Mouse (Mus musculus) heart, embryonic 15.5 days (tissue): ENCODE measurements at regions not wholly inside any gene's neighbourhood (a gene's known extent, or its start where the extent isn't known, plus 50 kb on each side); places are given as distances from the start of the nearest gene placed in this dataset.

Experiments used
- ATAC-seq: fragments of 200-750 bp; cut with Nextera tagmentation; replicated peaks from 2 replicates; pipeline ENCODE4 v1.8.0; 2017; ENCODE audit warnings: low read depth, moderate TSS enrichment; ENCODE audit not compliant: insufficient number of reproducible peaks, insufficient read depth, low FRiP score
- H3K27ac ChIP-seq: fragments of 300-500 bp; sonication (generic); 2 replicates; pipeline ENCODE4 v1.5.1; 2015; ENCODE audit warnings: mild to moderate bottlenecking, inconsistent platforms
- H3K27me3 ChIP-seq: fragments of 300-500 bp; sonication (generic); 2 replicates; pipeline ENCODE4 v1.6.1; 2015; ENCODE audit warnings: inconsistent platforms
- H3K36me3 ChIP-seq: fragments of 300-500 bp; sonication (generic); 2 replicates; pipeline ENCODE4 v1.6.1; 2015; ENCODE audit warnings: mild to moderate bottlenecking, inconsistent platforms
- H3K4me1 ChIP-seq: fragments of 300-500 bp; sonication (generic); replicated peaks from 2 replicates; pipeline ENCODE4 v1.6.1; 2015; ENCODE audit warnings: inconsistent platforms
- H3K4me2 ChIP-seq: fragments of 300-500 bp; sonication (generic); 2 replicates; pipeline ENCODE4 v1.6.1; 2015; ENCODE audit warnings: inconsistent platforms, mild to moderate bottlenecking, moderate library complexity
- H3K4me3 ChIP-seq: fragments of 300-500 bp; sonication (generic); 2 replicates; pipeline ENCODE4 v1.5.1; 2015; ENCODE audit warnings: mild to moderate bottlenecking, inconsistent platforms
- H3K9ac ChIP-seq: fragments of 300-500 bp; sonication (generic); 2 replicates; pipeline ENCODE4 v1.6.1; 2015; ENCODE audit warnings: mild to moderate bottlenecking, inconsistent platforms
- H3K9me3 ChIP-seq: fragments of 300-500 bp; sonication (generic); replicated peaks from 2 replicates; pipeline ENCODE4 v1.6.1; 2016; ENCODE audit warnings: inconsistent platforms
- WGBS: fragments of 180-500 bp; shearing (Covaris S2); methylation state at CpG from one replicate; pipeline ENCODE4 v1.1.7; 2015; ENCODE audit warnings: mixed read lengths; 5-methylcytosine and 5-hydroxymethylcytosine counted together

DNA sequence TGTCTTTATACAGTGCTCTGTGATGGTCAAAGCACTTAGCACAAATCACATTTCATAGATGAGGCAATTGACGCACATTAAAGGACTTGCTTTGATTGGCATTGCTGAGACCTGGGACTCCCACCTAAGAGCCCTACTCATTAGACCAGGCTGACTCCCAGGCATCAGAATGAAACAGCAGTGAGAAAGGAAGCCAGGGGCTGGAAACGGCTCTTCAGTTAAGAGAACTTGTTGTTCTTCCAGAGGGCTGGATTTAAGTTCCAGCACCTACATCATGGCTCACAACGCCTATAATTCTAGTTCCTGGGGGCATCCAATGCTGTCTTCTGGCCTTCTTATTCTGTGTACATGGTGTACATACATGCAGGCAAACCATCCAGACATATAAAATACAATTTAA lies 226.3 kb downstream of the Zfp36l1 start:
- Histone ChIP-seq H3K9ac (no peak overlapping the region), H3K4me2 (no peak overlapping the region), H3K9me3 (no peaks in the 10 kb centered on the region), H3K36me3 (no peaks in the 10 kb centered on the region), H3K27ac (peak overlapping the region; percentile 66), H3K4me1 (peaks cover 24% of the 10 kb centered on the region), H3K4me3 (no peak overlapping the region), H3K27me3 (no peaks in the 10 kb centered on the region)
- 78% methylated on average over 3 of the region's 3 CpGs for WGBS
- ATAC-seq, result no peak

DNA sequence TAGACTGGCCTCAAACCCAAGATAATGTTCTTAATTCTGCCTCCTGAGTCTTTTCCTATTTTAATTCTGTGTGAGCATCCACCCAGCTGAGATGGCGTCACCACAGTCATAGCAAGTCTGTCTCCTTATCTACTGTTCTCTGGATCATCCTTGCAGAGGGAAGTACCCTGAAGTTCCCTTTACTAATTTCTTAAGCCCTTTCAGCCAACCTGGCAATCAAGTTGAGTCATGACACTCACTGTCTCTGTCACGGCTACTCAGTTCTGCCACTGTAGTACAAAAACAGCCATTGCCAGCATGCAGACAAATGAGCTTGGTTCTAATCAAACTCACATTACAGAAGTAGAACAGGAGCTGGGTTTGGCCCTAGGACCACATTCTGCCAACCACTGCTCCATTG lies 227.5 kb downstream of the Zfp36l1 start:
- no peak overlapping the region for H3K4me3 ChIP-seq
- H3K27me3 ChIP-seq, result no peaks in the 10 kb centered on the region
- no peak overlapping the region for H3K4me2 ChIP-seq
- H3K27ac ChIP-seq, result no peak overlapping the region
- WGBS, result 87% methylated on average over 2 of the region's 2 CpGs
- no peaks in the 10 kb centered on the region for H3K9me3 ChIP-seq
- ATAC-seq, result no peak
- H3K36me3 ChIP-seq, result no peaks in the 10 kb centered on the region
- H3K4me1 ChIP-seq, result peaks cover 29% of the 10 kb centered on the region
- no peak overlapping the region for H3K9ac ChIP-seq

DNA sequence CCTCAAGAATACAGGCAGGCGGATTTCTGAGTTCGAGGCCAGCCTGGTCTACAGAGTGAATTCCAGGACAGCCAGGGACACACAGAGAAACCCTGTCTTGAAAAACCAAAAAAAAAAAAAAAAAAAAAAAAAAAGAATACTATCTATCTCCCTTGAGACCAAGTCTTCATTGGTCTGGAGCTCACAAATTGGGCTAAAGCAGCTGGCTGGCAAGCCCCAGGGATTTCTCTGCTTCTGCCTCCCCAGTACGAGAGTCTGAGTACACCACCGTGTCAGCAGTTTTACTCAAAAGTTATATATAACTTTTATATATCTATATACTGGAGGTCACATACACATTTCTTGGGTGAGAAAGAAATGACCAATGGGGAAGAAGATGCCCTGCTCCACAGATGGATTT lies 229.2 kb downstream of the Zfp36l1 start:
- 90% methylated on average over 4 of the region's 4 CpGs for WGBS
- Histone ChIP-seq H3K4me1 (peaks cover 45% of the 10 kb centered on the region), H3K4me2 (no peak overlapping the region), H3K4me3 (no peak overlapping the region), H3K9me3 (no peaks in the 10 kb centered on the region), H3K36me3 (no peaks in the 10 kb centered on the region), H3K27me3 (no peaks in the 10 kb centered on the region), H3K27ac (no peak overlapping the region), H3K9ac (no peak overlapping the region)
- no peak for ATAC-seq

DNA sequence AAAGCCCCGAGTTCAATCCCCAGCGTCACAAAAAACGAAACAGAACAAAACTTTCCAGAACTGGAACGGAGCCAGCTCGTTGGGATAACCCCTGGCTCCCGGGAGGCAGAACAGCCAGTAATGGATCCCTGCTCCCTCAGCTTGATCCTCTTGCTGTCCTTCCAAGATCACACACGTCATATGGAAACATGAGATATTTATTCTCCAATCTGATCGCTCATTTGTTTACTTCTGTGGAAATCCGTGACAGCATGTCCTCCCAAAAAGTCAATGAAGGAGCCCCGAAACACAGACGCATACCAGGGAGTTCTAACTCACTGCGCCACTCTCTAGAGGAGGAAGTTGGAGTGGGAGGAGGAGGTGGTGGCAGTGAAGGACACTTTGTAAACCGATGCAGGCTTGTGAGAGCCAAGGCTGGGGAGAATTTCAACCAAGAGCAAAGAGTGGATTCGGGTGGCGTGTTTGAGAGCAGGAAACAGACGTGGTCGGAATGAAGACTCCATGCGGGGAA lies 232.0 kb downstream of the Zfp36l1 start:
- peaks cover 34% of the 10 kb centered on the region for H3K4me1 ChIP-seq
- H3K4me2 ChIP-seq, result no peak overlapping the region
- ATAC-seq, result no peak
- H3K4me3 ChIP-seq, result no peak overlapping the region
- H3K36me3 ChIP-seq, result no peaks in the 10 kb centered on the region
- H3K9me3 ChIP-seq, result no peaks in the 10 kb centered on the region
- no peak overlapping the region for H3K9ac ChIP-seq
- WGBS, result 44% methylated on average over 18 of the region's 18 CpGs
- no peaks in the 10 kb centered on the region for H3K27me3 ChIP-seq
- H3K27ac ChIP-seq, result peak overlapping the region; percentile 22

DNA sequence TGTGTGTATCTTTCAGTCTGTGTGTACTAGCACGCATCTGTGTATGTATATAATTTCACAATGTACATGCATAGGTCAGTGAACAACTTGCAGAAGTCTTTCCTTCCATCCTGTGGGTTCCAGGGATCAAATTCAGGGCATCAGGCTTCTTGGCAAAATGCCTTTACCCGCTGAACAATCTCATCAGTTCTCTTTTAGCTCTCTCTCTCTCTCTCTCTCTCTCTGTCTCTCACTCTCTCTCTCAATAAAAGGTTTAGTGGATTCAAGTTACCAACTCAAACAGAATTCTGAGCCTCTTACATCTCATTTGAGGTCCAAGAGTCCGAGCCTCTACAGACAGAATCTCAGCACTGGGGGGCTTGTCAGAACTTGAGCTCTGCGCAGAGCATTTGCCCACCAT lies 232.5 kb downstream of the Zfp36l1 start:
- Histone ChIP-seq H3K36me3 (no peaks in the 10 kb centered on the region), H3K4me1 (peaks cover 31% of the 10 kb centered on the region), H3K4me3 (no peak overlapping the region), H3K9me3 (no peaks in the 10 kb centered on the region), H3K27me3 (no peaks in the 10 kb centered on the region), H3K4me2 (no peak overlapping the region), H3K9ac (no peak overlapping the region), H3K27ac (peak overlapping the region; percentile 22)
- WGBS, result 68% methylated on average over 4 of the region's 4 CpGs
- no peak for ATAC-seq

DNA sequence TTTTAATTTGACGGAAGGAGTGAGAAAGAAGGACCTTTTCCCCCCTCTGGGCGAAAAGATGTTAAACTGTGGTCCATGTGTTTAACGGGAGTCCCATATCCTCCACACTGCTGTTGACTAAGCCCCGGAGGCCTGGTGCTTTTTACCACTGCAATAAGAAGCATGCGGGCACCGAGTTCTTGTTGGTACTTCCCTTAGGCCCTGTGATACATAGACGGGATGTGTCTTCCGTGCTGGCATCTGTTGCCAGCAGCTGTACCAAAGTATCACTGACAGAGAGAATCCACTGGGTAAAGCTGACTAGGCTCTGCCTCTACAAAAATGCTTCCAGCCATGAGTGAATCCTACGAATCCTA lies 232.9 kb downstream of the Zfp36l1 start:
- Histone ChIP-seq H3K4me3 (no peak overlapping the region), H3K36me3 (no peaks in the 10 kb centered on the region), H3K4me2 (no peak overlapping the region), H3K27ac (peak overlapping the region; percentile 22), H3K9ac (no peak overlapping the region), H3K9me3 (no peaks in the 10 kb centered on the region), H3K27me3 (no peaks in the 10 kb centered on the region), H3K4me1 (peaks cover 30% of the 10 kb centered on the region)
- no peak for ATAC-seq
- WGBS, result 65% methylated on average over 9 of the region's 9 CpGs

DNA sequence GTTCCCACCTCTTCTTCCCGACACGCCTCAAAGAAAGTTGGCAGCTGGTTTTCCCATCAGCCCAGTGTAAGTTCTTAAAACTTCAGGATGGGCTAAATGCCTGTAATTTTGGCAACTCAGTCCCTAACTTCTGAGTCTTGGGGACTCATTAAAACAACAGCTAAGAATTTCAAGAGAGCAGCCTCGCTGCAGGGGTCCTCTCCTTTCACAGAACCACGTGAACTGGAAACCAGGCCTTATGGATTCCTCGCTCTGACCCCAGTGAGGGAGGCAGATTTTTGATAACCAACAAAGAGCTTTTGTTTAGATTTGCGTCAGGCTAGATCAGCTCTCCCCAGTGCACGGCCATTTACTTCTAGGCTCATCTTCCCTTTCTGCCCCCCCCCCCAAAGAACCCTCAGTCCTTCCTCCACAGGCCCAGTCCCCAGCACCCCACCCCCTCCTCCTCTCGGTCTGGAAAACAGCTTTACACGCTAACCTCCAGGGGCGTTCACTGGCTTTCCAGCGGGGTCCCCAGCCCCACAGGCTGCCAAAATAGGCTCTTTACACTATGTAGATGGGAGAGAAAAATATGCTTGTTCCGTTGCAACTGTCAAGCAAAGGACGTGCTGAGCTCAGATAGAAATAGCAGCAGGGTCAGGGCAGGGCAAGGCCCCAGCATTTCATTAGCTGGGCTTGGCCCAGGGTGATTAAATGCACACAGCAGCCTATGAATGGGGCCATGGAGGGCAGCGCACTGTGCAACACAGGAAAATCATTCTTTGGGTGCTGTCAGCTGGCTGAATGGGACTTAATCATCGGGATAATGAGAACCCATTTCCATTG lies 233.5 kb downstream of the Zfp36l1 start:
- Histone ChIP-seq H3K9ac (no peak overlapping the region), H3K4me2 (no peak overlapping the region), H3K27ac (peak overlapping the region; percentile 22), H3K36me3 (no peaks in the 10 kb centered on the region), H3K9me3 (no peaks in the 10 kb centered on the region), H3K4me3 (no peak overlapping the region), H3K27me3 (no peaks in the 10 kb centered on the region), H3K4me1 (peaks cover 30% of the 10 kb centered on the region)
- 36% methylated on average over 15 of the region's 15 CpGs for WGBS
- ATAC-seq, result peak; percentile 76

DNA sequence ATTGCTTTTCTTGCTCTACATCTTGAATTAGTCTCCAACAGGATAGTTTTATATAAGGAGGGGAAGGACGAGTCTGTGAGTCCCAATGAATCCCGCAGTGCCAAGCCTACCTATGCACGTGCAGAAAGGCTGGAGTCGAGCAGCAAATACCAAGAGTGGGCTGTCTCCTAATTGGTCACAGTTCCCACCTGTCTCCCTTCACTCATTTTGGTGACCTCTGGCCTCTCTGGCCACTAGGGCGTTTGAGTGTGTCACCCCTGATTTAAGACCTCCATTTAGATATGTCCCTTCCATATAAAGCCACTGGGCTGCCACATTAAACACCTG lies 234.1 kb downstream of the Zfp36l1 start:
- Histone ChIP-seq H3K27me3 (no peaks in the 10 kb centered on the region), H3K36me3 (no peaks in the 10 kb centered on the region), H3K4me1 (peaks cover 30% of the 10 kb centered on the region), H3K4me2 (no peak overlapping the region), H3K4me3 (no peak overlapping the region), H3K9me3 (no peaks in the 10 kb centered on the region), H3K27ac (0 out of 2 replicates have a peak overlapping the region, but pooled peaks have one; percentile 22), H3K9ac (no peak overlapping the region)
- no peak for ATAC-seq
- WGBS, result 66% methylated on average over 5 of the region's 5 CpGs

DNA sequence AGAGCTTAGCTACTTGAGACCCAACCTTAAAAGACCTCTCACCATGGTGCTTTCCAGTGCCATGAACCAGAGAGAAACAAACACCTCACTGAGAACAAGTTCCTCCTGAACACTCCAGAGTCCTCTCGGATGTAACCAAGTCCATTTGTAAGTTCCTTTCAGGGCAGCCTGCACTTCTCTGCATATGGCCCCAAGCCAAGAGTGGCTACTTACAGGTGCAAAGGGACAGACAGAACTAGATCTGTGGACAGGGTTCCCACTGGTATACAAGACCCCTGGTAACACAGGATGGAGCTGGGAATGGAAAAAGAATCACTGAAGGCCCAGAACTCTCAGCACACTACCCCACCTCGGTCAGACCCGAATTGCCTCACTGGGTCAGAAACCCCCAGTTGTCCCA lies 234.7 kb downstream of the Zfp36l1 start:
- H3K27me3 ChIP-seq, result no peaks in the 10 kb centered on the region
- WGBS, result 86% methylated on average over 3 of the region's 3 CpGs
- H3K9me3 ChIP-seq, result no peaks in the 10 kb centered on the region
- H3K4me1 ChIP-seq, result peaks cover 30% of the 10 kb centered on the region
- H3K4me2 ChIP-seq, result no peak overlapping the region
- ATAC-seq, result no peak
- H3K27ac ChIP-seq, result no peak overlapping the region
- H3K9ac ChIP-seq, result no peak overlapping the region
- H3K4me3 ChIP-seq, result no peak overlapping the region
- no peaks in the 10 kb centered on the region for H3K36me3 ChIP-seq

DNA sequence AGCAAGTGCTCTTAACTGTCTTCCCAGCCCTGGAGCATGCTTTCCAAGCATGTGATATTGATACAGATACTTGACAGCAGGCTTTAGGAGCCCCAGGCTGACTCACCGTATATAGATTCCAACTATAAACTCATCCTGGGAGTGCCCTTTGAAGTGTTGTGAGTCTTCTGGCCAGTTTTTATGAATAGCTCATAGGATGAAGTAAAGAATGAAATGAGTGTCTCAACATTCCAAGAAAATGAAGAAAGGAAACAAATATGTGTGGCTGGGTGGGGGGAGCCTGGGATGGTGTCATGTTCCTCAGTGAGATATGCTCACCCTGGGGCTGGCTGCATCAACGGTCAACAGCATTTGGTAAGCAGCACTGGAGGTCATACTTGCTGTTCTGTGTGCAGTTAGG lies 238.5 kb downstream of the Zfp36l1 start:
- H3K27me3 ChIP-seq, result no peaks in the 10 kb centered on the region
- peaks cover 7% of the 10 kb centered on the region for H3K4me1 ChIP-seq
- no peaks in the 10 kb centered on the region for H3K36me3 ChIP-seq
- H3K9me3 ChIP-seq, result no peaks in the 10 kb centered on the region
- 56% methylated on average over 2 of the region's 2 CpGs for WGBS
- ATAC-seq, result no peak
- no peak overlapping the region for H3K27ac ChIP-seq
- no peak overlapping the region for H3K4me2 ChIP-seq
- H3K9ac ChIP-seq, result no peak overlapping the region
- H3K4me3 ChIP-seq, result no peak overlapping the region

DNA sequence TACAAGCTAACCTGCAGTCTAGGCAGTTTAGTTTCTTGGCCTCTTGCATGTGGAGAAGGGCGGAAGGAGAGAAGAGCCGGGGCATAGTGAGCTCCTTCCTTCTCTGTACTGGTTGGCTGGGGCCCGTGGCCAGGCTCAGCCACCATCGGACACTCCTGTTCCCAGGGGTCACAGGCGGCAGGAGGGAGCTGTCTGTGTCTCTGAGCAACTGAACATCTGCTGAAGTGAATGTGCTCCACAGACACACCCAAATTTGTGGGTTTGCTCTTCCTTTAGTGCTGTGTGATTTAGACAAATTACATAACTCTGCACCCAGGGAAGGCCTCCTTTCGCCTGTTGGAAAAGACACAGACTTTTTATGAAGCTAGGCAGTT lies 247.6 kb downstream of the Zfp36l1 start:
- H3K4me1 ChIP-seq, result peaks cover 20% of the 10 kb centered on the region
- H3K27me3 ChIP-seq, result no peaks in the 10 kb centered on the region
- H3K4me3 ChIP-seq, result no peak overlapping the region
- peaks cover 7% of the 10 kb centered on the region; the same call in 1 of the 2 replicates for H3K9me3 ChIP-seq
- no peak for ATAC-seq
- H3K27ac ChIP-seq, result 0 out of 2 replicates have a peak overlapping the region, but pooled peaks have one; percentile 13
- H3K9ac ChIP-seq, result no peak overlapping the region
- WGBS, result 51% methylated on average over 6 of the region's 6 CpGs
- H3K4me2 ChIP-seq, result no peak overlapping the region
- no peaks in the 10 kb centered on the region for H3K36me3 ChIP-seq
